Mouse (Mus musculus) C2C12 (cell line): Measurements from ENCODE around the gene Rassf1. TPM values are rescaled to one million over a fixed set of nuclear protein-coding genes. Genes with fewer than 3 reads are reported as not detected.

Experiments used
- H3K27me3 ChIP-seq: one replicate; pipeline ENCODE4 v1.6.1; 2011; ENCODE audit not compliant: control insufficient read depth, insufficient read depth, insufficient read length
- H3K36me3 ChIP-seq: one replicate; pipeline ENCODE4 v1.6.1; 2011; ENCODE audit not compliant: control insufficient read depth, insufficient read depth
- H3K4me3 ChIP-seq: one replicate; pipeline ENCODE4 v1.5.1; 2011; ENCODE audit warnings: mild to moderate bottlenecking, control low read depth; ENCODE audit not compliant: poor library complexity, insufficient read depth, severe bottlenecking
- H3K79me2 ChIP-seq: one replicate; pipeline ENCODE4 v1.6.1; 2011; ENCODE audit not compliant: control insufficient read depth, insufficient read depth
- H3K79me3 ChIP-seq: one replicate; pipeline ENCODE4 v1.6.1; 2011; ENCODE audit warnings: low read depth, control low read depth
- H3ac ChIP-seq: one replicate; pipeline ENCODE3; 2011; ENCODE audit warnings: low read depth; ENCODE audit not compliant: control insufficient read depth, insufficient read length
- CEBPB ChIP-seq: IDR thresholded peaks from one replicate; pipeline ENCODE4 v1.6.1; 2011; ENCODE audit warnings: low read depth, mild to moderate bottlenecking, control low read depth, moderate library complexity
- CTCF ChIP-seq: IDR thresholded peaks from one replicate; pipeline ENCODE4 v1.5.1; 2011; ENCODE audit not compliant: control insufficient read depth, insufficient read depth, insufficient read length
- FOSL1 ChIP-seq: IDR thresholded peaks from one replicate; pipeline ENCODE4 v1.8.0; 2011; ENCODE audit warnings: mild to moderate bottlenecking, low read length; ENCODE audit not compliant: poor library complexity, insufficient read depth, severe bottlenecking
- MAX ChIP-seq: IDR thresholded peaks from one replicate; pipeline ENCODE4 v1.6.1; 2011; ENCODE audit warnings: mild to moderate bottlenecking, control low read depth
- MYOD1 ChIP-seq: IDR thresholded peaks from one replicate; pipeline ENCODE4 v1.6.1; 2011; ENCODE audit warnings: low read depth; ENCODE audit not compliant: control insufficient read depth, insufficient read length
- MYOG ChIP-seq: IDR thresholded peaks from one replicate; pipeline ENCODE4 v1.6.1; 2011; ENCODE audit not compliant: control insufficient read depth, insufficient read length; ENCODE audit errors: extremely low read depth
- USF1 ChIP-seq: IDR thresholded peaks from one replicate; pipeline ENCODE4 v1.6.1; 2011; ENCODE audit warnings: low read depth, mild to moderate bottlenecking, control low read depth, moderate library complexity
- polyA plus RNA-seq: library from polyadenylated mRNA; unstranded; fragments of >200 nt; fragmentation: generic; extraction: Trizol; gene quantifications from one replicate; pipeline ENCODE4 v1.2.1, GENCODE M21; 2012; ENCODE audit warnings: missing spikeins

Gene Rassf1
- polyA plus RNA-seq, 1 experiment = 89.7 TPM

DNA sequence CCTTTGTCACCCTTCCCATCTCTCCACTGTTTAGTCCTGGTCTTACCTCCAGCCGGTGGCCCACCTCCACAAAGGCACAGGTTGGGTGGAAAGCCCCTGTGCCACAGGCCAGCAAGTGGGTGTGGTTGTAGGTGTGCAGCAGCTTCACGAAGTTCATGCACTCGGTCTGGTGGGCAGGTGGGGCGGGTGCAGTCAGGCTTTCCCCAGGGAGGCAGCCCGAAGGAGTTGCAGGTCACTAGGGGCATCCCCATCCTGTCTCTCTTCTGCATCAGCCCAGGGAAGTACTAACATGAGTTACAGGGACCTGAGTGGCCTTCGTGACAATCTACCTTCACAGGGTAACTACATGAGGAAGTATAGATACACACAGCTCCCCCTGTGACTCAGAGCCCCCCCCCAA lies 51.9 kb downstream of the Rassf1 start:
- H3K36me3 ChIP-seq = no peaks in the 10 kb centered on the region
- no peaks in the 10 kb centered on the region for H3K79me2 ChIP-seq
- no peaks in the 10 kb centered on the region for H3K27me3 ChIP-seq
- no peak overlapping the region for H3K4me3 ChIP-seq
- H3ac ChIP-seq = no peak overlapping the region
- TF ChIP-seq CEBPB (no peak), CTCF (no peak), USF1 (no peak)
- no peaks in the 10 kb centered on the region for H3K79me3 ChIP-seq

DNA sequence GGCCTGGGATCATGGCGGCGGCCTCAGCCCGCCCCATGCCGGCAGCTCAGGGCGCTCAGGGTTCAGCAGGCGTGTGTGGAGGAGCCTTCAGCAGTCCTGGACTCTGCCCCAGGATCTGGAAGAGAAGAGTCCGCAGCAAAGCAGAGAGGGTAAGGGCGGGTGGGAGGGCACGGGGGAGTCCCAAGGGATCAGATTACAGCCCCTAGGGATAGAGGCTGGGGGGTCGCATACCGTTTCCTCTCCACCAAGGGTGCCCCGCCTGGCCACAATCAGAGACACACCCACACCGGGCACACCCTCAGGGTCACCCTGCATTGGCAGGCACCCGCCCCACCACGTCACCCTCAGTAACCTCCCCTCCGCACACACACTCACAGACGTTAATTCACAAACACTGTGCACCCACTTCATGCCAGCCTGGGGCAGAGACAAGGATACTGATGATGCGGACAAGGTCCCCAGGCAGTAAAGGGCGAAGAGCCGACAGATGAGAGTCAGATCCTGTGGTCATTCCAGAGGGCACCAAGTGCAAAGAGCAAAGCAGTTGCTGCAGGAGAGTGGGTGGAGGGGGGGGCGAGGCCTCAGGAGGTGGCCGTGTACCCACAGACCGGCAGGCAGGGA lies 53.8 kb downstream of the Rassf1 start:
- Histone ChIP-seq H3K27me3 (no peaks in the 10 kb centered on the region), H3K4me3 (peak overlapping the region; percentile 32), H3ac (peak overlapping the region; percentile 50), H3K36me3 (no peaks in the 10 kb centered on the region), H3K79me3 (no peaks in the 10 kb centered on the region), H3K79me2 (no peaks in the 10 kb centered on the region)
- TF ChIP-seq FOSL1 (no peak), MYOD1 (no peak), CTCF (no peak), USF1 (no peak), CEBPB (no peak)

GRCm38 (mm10) chr9:107606591-107606990 lies 55.2 kb downstream of the Rassf1 start:
- Histone ChIP-seq H3K27me3 (no peaks in the 10 kb centered on the region), H3K4me3 (no peak overlapping the region), H3ac (no peak overlapping the region), H3K79me3 (no peaks in the 10 kb centered on the region), H3K36me3 (no peaks in the 10 kb centered on the region), H3K79me2 (no peaks in the 10 kb centered on the region)
- TF ChIP-seq CTCF (no peak), CEBPB (no peak), FOSL1 (no peak), MYOD1 (no peak), MYOG (no peak), USF1 (no peak), MAX (no peak)

DNA sequence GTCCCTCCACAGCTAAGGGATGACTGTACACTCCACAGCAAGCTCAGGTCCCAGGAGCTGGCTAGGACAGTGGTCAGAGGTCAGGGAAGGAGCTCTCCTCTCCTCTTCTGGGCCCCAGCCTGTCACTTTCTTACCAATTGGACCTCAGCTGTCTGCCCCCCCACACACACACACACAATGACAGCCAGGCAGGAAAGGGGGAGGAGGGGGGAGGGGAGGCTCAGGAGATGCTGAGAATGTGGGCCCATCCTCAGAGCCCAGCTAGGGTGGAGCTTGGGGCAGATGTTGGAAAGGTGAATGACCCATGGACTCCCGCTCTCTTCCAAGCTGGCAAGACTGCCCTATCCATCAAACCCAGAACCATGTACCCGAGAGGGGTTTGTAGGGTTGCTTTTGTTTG lies 55.7 kb downstream of the Rassf1 start:
- no peak for TF ChIP-seq CEBPB
- TF ChIP-seq USF1 = no peak
- no peak for TF ChIP-seq MYOD1
- TF ChIP-seq MAX = no peak
- TF ChIP-seq MYOG = no peak
- TF ChIP-seq CTCF = no peak
- no peak for TF ChIP-seq FOSL1
- Histone ChIP-seq H3K27me3 (no peaks in the 10 kb centered on the region), H3K36me3 (no peaks in the 10 kb centered on the region), H3K79me2 (no peaks in the 10 kb centered on the region), H3ac (no peak overlapping the region), H3K79me3 (no peaks in the 10 kb centered on the region), H3K4me3 (no peak overlapping the region)

DNA sequence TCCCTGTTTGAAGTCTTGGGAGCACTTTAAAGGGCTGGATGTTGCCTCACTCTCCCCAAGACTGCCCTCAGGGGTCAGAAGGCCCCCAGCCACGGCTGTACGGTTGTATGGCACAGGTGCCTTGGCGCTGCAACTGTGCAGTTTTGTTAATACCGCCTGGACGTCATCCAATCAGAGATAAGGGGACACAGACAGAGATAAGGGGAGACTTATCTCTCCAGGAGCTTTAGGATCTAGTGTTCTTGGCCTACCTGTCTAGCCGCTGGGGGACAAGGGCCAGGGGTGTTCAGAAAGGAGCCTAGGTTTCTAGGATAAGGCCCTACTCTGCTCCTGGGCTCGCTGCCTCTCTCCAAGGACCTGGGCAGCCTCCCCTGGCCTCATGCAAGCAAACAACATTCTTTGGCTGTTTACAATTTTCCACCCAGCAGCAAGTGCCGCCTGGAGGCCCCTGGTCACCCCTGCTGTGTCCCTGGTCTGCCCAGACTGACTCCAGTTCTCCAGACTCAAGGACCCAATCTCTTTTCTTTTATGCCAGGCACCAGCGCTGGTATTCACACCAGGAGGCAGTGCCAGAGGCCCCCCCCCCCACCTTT lies 56.4 kb downstream of the Rassf1 start:
- no peaks in the 10 kb centered on the region for H3K36me3 ChIP-seq
- TF ChIP-seq CTCF (no peak), CEBPB (no peak), MAX (no peak), USF1 (no peak), MYOG (no peak), MYOD1 (no peak), FOSL1 (no peak)
- H3K4me3 ChIP-seq = no peak overlapping the region
- H3ac ChIP-seq = no peak overlapping the region
- no peaks in the 10 kb centered on the region for H3K79me2 ChIP-seq
- no peaks in the 10 kb centered on the region for H3K27me3 ChIP-seq
- H3K79me3 ChIP-seq = no peaks in the 10 kb centered on the region
